Mouse (Mus musculus) spleen, postnatal 4 days (tissue): Measurements from ENCODE around the gene Otx1.

ENCODE experiments used
- DNase-seq, 2 experiments: peaks; one replicate each; pipeline ENCODE4 v3.0.0; 2022; ENCODE audit warnings: low spot score in 2 of 2

The Otx1 gene

DNA sequence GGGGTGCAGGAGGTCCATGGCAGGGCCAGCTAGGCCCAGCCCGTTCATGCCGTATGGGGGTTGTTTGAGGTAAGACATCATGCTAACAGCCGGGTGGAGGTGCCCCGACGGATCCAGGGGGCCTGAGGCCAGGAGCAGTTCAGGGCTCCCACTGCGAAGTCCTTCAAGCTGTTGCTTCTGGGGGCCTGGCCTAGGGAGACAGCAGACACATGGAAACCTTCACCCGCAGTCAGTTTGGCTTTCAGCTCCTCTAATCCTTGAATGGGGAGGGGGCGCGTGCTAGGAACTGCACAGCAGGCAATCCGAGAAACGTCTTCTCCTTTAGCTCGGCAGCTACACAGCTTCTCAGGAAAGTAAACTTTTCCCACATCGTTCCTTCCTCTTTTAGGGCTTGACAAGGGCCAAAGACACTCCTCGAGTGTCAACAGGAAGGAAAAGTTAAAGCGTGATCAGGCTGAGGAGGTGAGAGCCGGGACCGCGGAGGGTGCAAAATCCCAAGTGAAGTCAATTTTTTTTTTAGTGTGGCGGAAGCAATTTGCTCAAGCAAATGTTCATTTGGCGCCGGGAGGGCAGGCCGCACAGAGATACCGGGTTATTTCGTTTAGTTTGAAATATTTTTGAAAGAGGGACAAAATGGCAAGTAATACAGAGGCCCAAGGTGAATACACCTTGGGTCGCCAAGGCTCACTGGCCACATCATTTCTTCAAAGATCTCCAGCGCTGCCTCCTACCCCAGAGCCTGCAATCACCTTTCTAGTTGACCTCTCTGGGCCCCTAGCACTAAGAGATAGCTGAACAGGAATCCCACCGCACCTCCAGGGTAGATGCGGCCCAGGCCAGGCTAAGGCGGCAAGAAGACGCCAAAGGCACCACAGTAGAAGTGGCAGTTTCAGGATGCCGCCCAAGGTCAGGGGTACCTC, 3.0 kb downstream of the Otx1 start:
- DNase-seq, result no peak

GRCm38 (mm10) chr11:21998141-21999047, 4.3 kb downstream of the Otx1 start:
- DNase-seq, result no peak

DNA sequence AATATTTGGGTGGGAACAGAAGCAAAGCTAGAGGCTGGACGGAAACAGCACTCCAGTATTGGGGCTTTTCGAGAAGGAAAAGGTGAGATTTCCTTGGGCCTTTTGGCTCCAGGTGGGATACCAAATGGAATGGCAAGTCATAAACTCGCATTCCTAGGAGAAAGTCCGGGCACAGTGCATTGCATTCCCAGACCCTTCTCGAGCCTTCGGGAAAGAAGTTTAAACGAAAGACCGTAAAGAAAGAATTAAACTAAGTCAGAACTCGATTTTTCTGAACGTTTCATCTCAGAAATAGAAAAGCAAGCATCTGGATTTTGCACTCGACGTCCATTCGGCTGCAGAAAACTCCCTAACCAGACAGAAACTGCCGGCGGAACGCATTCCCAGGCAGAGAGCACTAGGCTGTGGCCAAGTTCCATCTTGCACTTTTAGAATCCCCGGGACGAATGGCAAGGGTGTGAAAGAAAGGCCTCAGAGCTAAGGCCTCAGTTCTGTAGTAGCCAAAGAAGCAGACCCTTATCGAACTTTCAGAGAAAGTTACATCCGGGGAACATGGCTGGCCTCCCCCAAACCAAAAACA, 5.0 kb downstream of the Otx1 start:
- no peak for DNase-seq

DNA sequence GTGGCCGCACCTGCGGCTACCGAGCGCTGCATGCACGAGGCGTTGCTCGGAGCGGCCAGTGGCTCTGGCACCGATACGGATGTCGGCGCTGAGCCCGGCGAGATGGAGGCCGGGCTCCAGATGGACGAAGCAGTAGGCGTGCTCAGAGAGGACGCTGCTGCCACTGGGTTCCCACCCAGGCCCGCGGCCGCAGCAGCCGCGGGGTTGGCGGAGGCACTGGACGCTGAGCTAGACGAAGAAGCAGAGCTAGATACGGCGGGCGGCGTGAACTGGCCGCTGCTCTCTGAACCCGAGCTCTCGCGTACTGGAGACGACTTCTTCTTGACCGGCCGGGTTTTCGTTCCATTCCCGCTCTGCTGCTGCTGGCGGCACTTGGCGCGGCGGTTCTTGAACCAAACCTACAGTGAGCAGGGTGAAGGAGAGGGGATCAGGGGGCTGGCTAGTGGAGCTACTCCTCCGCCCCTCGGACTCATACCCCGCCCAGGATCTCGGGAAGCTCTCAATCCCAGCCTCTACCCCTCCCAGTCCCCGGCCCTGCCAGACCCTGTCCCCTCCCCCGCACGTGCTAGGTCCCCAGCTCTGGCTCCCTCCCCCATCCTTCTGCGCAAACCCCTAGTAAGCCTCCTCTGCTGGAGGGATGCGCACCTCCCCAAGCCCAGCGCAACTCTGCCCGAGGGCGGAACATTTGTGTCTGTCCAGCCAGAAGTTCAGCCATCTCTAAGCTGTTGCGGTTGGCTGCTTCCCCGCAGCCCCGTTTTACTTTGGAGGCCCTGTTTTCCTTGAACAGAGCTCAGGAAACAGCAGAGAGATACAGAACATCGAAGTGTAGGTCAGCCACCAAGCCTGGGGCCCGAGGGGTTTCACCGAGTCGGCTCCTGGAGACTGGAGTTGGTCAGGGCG, 5.8 kb downstream of the Otx1 start:
- DNase-seq, result peak in 1 of 2 experiments; percentile 62

DNA sequence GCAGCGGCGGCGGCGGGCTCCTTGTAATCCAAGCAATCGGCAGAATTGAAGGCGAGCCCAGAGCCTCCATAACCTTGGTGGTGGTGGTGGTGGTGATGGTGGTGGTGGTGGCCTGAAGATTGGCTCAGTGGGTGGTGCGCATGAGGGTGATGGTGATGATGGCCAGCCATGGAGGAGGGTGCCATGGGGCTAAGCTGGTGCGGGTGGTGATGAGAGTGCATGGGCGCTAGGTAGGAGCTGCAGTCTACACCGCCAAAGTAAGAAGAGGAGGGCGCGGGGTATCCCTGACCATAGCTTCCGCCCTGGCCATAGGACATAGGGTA, 6.4 kb downstream of the Otx1 start:
- DNase-seq, result no peak

DNA sequence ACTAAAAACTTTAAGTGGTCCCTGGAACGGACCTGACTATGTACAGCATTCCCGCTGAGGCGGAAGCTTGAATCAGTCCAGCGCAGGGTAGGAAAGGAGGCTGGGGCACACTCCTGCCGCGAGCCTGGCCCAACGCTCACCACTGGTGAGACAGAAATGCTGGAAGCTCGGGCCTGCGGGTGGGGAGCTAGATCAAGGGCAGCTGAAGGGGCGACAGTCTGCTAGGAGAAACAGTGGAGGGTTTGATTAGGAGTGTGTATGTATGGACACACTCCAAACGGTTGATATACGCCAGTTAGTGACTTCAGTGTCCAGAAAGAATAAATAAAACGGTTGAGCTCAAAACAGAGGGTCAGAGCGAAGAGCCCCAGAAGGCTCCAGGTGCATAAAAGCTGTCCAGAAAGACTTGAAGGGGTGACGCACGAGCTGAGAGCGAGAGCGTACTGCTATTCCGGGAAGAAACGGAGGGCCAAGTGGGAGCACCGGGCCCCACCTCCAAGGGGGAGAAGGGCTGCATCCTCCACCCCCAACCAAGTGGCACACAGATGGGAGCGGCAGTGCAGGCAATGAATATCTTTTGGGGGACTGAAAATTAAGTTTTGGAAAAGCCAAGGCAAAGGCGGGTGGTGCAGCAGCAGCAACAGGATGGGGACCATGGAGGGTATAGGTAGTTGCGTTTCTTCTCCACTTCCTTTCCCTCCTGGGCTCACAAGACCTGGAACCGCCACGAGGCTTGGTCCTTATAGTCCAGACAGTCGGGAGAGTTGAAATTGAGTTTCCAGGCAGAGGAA, 7.0 kb downstream of the Otx1 start:
- DNase-seq, result no peak

- no peak for DNase-seq
Measured at GRCm38 (mm10) chr11:21994377-21995370, 8.0 kb downstream of the Otx1 start.

- DNase-seq, result peak in 1 of 2 experiments; percentile 61
Measured at GRCm38 (mm10) chr11:21993597-21994376, 8.9 kb downstream of the Otx1 start.

- peak in 1 of 2 experiments; percentile 62 for DNase-seq
Measured at GRCm38 (mm10) chr11:21992761-21993596, 9.7 kb downstream of the Otx1 start.

DNA sequence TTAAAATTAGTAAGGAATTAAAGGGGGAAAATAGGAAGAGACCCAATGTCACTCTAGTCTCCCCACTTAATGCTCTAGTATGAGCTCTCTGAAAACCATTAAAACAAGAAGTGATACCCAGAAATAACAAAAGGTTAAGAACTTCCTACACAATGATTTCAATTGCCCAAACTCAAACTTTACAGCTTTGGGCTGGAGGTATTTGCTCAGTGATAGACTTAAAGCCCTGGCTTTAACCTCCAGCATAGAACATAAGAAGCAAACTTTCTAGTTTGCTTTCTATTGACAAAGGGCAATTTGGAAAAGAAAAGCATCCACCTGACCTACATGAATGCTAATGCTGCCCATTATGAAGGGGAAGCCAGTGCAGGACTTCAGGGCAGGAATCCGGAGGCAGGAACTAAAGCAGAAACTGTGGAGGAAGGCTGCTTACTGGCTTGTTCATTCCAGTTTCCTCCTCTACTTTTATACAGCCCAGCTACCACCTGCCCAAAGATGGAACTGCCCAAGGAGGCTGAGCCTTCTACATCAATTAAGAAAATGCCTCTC, 14.2 kb downstream of the Otx1 start:
- no peak for DNase-seq

DNA sequence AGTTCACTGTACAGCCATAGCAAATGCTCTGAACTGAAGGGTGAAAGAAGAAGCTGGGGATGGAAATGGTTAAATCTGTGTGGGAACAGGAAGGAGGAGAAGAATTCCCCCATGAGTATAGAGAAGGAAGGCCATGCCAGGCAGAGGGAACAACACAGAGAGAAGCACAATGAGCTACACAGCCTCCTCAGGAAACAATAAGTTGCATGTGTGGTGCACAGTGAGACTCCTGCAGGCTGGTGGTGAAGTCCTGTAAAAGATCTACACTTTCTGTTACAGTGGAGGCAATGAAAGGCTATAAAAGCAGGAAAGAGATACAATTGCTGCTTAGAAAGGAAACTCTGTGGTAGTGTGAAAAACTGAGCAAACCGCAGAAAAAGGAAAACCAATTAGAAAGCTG, 17.6 kb downstream of the Otx1 start:
- DNase-seq, result no peak

- no peak for DNase-seq
Measured at GRCm38 (mm10) chr11:21974005-21974531, 28.6 kb downstream of the Otx1 start.

DNA sequence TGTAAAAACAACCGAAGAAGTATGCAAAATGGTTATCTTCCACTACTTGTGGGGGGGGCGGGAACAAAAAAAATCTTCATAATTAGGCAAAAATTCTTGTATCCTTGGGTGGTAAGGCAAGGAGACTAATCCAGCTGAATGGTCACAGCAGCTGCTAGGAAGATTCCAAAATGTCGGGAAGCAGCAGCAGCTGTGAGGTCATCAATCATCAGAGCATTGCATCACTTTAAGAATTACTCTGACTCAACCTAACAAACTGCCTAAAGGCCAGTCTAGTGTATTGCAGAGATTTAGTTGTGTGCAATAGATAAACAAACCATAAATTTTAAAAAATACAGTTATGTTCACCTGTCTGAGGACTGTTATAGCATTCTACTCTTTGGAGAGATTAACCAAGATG, 29.1 kb downstream of the Otx1 start:
- DNase-seq, result no peak

DNA sequence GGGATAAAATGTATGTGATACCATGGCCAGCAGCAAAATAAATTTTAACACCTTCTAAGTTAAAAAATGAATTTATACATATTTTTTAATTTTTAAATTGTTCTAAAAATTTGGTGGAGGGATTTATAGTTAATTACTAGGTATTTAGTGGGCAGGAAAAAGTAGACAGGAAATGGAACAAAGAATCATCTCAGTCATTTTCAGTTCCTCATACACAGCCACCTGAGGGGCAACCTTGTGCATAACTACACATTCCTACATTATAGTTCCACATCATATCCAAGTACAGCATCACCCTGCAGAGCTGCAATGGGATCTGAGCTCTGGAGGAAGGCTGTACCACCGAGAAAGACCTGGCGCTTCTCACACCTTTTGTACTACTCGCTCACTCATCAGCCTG, 33.8 kb downstream of the Otx1 start:
- DNase-seq, result no peak

DNA sequence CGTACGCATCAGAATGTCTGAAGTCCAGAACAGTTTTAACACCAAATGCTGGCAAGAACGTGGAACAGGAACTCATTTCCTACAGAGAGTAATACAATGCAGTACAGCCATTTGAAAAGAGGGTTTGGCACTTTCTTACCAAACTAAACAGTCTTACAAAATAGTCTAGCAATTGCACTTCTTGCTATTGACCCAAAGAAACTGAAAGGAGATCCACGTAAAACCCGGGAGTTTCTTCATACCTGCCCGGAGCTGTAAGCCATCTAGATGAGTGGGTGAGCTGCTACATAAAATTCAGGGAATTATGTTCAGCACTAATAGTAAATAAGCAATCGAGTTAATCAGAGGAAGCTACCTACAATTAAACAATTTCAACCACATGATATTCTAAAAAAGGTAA, 47.5 kb downstream of the Otx1 start:
- no peak for DNase-seq

DNA sequence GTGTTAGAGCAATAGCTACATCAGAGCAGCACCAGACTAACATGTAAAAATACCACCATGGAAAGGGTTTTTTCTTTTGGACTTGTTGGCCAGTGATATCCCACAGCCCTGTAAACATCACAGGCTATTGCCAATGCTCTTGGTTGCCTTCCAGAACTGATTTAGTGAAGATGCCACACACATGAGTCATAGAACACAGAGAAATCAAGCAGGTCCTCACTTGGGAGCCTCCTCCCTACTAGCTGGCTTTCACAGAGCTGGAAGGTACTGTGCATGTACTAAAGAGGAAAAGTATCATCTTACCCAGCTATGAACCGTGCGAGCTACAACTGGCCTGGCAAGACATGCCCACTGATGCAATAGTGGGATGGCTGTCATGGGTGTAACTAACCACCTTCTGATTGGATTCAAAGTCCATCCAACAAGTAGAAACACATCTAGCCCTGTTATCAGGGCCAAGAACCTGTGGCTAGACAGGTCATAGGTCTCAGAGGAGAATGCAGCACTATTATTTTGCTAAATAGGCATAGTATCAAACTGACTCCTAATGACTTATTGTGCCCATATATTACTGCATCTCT, 51.0 kb downstream of the Otx1 start:
- no peak for DNase-seq

- DNase-seq, result no peak
Measured at GRCm38 (mm10) chr11:21950094-21950493, 52.6 kb downstream of the Otx1 start.
